Mouse (Mus musculus) neural tube, embryonic 11.5 days (tissue): ENCODE data around the gene Nkx2-1. TPM values are rescaled to one million over a fixed set of nuclear protein-coding genes. Genes with fewer than 3 reads are reported as not detected.

Source experiments
- ATAC-seq: fragments of 200-750 bp; cut with Nextera tagmentation; 2 replicates; pipeline ENCODE4 v1.8.0; 2017; ENCODE audit warnings: moderate number of reproducible peaks, mild to moderate bottlenecking, moderate TSS enrichment, moderate library complexity; ENCODE audit not compliant: insufficient read depth, low FRiP score, low TSS enrichment
- DNase-seq: peaks from one replicate; pipeline ENCODE4 v3.0.0-alpha.2; 2015; ENCODE audit warnings: low spot score
- H3K27ac ChIP-seq: fragments of 300-500 bp; sonication (generic); 2 replicates; pipeline ENCODE4 v1.5.1; 2014; ENCODE audit warnings: low read depth, mild to moderate bottlenecking, low read length
- H3K27me3 ChIP-seq: fragments of 300-500 bp; sonication (generic); 2 replicates; pipeline ENCODE4 v1.6.1; 2014; ENCODE audit warnings: mild to moderate bottlenecking, low read length, mixed read lengths; ENCODE audit not compliant: control insufficient read depth, insufficient read depth
- H3K36me3 ChIP-seq: fragments of 300-500 bp; sonication (generic); 2 replicates; pipeline ENCODE4 v1.6.1; 2014; ENCODE audit warnings: mild to moderate bottlenecking, low read length, moderate library complexity, mixed read lengths; ENCODE audit not compliant: control insufficient read depth, insufficient read depth
- H3K4me1 ChIP-seq: fragments of 300-500 bp; sonication (generic); 2 replicates; pipeline ENCODE4 v1.6.1; 2014; ENCODE audit warnings: low read length, mixed read lengths; ENCODE audit not compliant: control insufficient read depth, insufficient read depth
- H3K4me2 ChIP-seq: fragments of 300-500 bp; sonication (generic); 2 replicates; pipeline ENCODE4 v1.6.1; 2014; ENCODE audit warnings: low read depth, mild to moderate bottlenecking, moderate library complexity
- H3K4me3 ChIP-seq: fragments of 300-500 bp; sonication (generic); 2 replicates; pipeline ENCODE4 v1.5.1; 2014; ENCODE audit warnings: low read depth, low read length
- H3K9ac ChIP-seq: fragments of 300-500 bp; sonication (generic); 2 replicates; pipeline ENCODE4 v1.6.1; 2014; ENCODE audit warnings: mild to moderate bottlenecking, low read length
- H3K9me3 ChIP-seq: fragments of 300-500 bp; sonication (generic); 2 replicates; pipeline ENCODE4 v1.6.1; 2016; ENCODE audit warnings: low read length; ENCODE audit not compliant: control insufficient read depth
- WGBS: fragments of 180-500 bp; shearing (Covaris S2); extraction: QIAGEN DNeasy Blood & Tissue Kit; methylation state at CpG from one replicate; pipeline ENCODE4 v1.1.7; 2014; 5-methylcytosine and 5-hydroxymethylcytosine counted together
- polyA plus RNA-seq: library from polyadenylated mRNA; unstranded; fragments of >200 nt; fragmentation: Nextera tagmentation; extraction: Ambion mirVana; gene quantifications from 2 replicates; pipeline ENCODE4 v1.2.1, GENCODE M21; 2014

Gene Nkx2-1
- polyA plus RNA-seq, 1 experiment from 2014 or later, result not detected

DNA sequence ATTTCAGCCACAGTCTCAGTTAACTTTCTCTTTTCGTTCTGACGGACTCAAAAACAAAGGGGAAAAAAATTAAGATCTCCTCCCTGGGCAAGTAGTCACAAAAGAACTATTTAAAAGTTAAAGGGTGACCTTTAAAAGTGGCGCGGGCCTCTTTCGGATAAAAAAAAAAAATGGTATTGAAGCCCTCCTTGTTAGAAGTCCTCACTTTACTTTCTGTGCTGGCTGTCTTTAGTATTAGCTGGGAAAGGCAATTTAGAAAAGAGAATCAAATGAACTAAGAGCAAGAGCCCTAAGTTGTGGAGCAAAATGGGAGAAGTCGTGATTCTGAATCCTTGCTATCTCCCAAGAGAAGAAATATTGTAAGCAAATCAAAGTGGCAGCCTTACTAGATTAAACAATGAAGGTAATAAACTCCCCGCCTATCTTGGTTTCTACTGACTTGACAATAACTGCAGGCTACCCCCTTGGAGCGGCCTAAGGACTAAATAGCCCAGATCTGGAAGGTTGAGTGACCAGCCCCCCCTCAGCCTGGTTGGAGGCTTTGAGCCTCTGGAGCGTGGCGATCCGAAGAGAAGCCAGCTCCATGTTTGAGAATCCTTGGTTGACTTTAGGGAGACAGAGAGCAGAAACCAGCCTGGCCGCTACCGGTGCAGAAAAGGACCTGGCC, 17.5 kb downstream of the Nkx2-1 start:
- no peaks in the 10 kb centered on the region for H3K36me3 ChIP-seq
- ATAC-seq (no peak), DNase-seq (no peak)
- no peaks in the 10 kb centered on the region for H3K4me1 ChIP-seq
- no peak overlapping the region for H3K9ac ChIP-seq
- 18% methylated on average over 13 of the region's 13 CpGs for WGBS
- no peak overlapping the region for H3K27ac ChIP-seq
- no peak overlapping the region for H3K4me3 ChIP-seq
- H3K9me3 ChIP-seq, result no peaks in the 10 kb centered on the region
- no peak overlapping the region for H3K4me2 ChIP-seq
- peaks cover 85% of the 10 kb centered on the region for H3K27me3 ChIP-seq

DNA sequence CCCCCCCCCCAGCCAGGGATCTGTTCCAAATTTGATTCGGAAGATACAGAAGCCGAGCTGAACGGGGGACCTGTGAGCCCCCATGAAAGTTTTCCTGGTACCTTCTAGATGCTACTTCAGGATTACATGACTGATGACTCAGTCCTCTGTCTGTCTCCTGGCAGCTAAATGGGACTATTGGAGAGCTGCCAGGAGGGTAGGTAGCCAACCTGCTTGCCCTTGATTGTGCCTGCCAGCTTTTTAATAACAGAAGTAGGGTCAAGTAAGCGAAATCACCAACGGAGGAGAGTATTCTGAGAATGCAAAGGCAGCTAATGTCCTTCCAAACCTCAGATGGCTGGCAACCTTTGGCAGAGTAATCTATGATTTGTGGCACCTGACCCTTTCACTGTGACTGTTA, 18.5 kb downstream of the Nkx2-1 start:
- Histone ChIP-seq H3K9me3 (no peaks in the 10 kb centered on the region), H3K27ac (no peak overlapping the region), H3K9ac (no peak overlapping the region), H3K4me2 (no peak overlapping the region), H3K4me1 (no peaks in the 10 kb centered on the region), H3K36me3 (no peaks in the 10 kb centered on the region), H3K4me3 (no peak overlapping the region), H3K27me3 (peaks cover 83% of the 10 kb centered on the region)
- DNase-seq (no peak), ATAC-seq (no peak)
- 39% methylated on average over 5 of the region's 5 CpGs for WGBS

DNA sequence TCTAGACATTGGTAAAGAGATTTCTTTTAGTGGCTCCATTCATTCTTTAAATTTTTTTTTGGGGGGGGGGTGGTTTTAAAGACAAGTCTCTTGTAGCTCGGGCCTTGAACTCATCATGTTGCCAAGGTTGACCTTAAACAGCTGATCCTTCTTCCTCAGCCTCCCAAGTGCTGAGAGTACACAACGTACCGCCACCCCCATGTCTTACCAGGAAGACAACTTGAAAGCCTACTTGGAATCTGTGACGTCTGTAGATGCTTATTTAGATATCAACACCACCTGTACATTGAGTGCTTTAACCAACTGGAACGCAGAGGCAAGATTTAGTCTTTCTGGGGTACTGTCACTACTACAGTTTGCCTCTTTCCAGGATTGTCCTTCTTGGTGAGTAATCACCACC, 21.9 kb downstream of the Nkx2-1 start:
- DNase-seq (no peak), ATAC-seq (no peak)
- Histone ChIP-seq H3K4me2 (no peak overlapping the region), H3K27me3 (peaks cover 64% of the 10 kb centered on the region), H3K9me3 (no peaks in the 10 kb centered on the region), H3K27ac (no peak overlapping the region), H3K4me3 (no peak overlapping the region), H3K9ac (no peak overlapping the region), H3K4me1 (no peaks in the 10 kb centered on the region), H3K36me3 (no peaks in the 10 kb centered on the region)
- WGBS, result 92% methylated on average over 5 of the region's 5 CpGs

DNA sequence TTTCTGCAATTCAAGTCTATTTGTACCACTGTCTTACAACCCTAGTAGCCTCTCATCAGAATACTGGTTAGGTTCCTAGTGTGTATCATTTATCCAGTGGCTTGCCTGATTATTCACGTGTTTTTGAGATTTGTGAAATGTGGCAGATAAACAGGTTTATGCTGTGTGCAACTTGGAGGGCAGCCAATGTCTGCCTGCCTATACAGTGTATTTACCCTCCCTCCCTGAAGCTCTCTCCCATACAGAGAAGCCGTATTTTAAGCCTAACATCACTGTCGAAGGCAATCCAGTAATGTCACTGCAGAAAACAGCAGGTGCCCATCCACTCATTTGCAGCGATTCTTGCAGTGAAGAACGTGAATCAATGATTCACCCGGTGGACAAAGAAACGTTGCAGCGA, 28.3 kb downstream of the Nkx2-1 start:
- 37% methylated on average over 8 of the region's 8 CpGs for WGBS

DNA sequence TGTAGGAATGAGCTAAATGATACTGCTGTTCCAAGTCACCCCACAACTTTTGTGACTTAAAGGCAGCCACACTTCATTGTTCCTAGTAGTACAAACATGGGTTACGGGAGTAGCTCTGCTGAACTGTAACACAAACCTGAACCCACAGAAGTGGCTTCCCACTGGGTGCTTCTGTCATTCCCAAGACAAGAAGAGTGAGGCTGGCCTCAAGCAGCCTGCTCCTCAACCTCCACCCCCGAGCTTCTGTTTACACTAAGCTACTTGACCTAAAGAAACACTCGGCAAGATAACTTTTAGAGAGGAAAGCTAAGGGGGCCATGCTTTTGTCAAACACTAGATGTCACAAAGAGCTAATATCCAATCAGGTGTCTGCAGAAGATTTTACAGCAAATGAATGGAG, 49.7 kb downstream of the Nkx2-1 start:
- H3K27ac ChIP-seq, result no peak overlapping the region
- H3K27me3 ChIP-seq, result 0 out of 2 replicates have a peak, but pooled peaks cover 2% of the 10 kb centered on the region

More for the DNA sequence above, 28.3 kb downstream of the Nkx2-1 start:
- H3K27ac ChIP-seq, result no peak overlapping the region
- H3K9ac ChIP-seq, result no peak overlapping the region
- H3K4me3 ChIP-seq, result no peak overlapping the region
- peaks cover 28% of the 10 kb centered on the region for H3K27me3 ChIP-seq
- DNase-seq (no peak), ATAC-seq (no peak)
- no peaks in the 10 kb centered on the region for H3K9me3 ChIP-seq
- no peak overlapping the region for H3K4me2 ChIP-seq
- no peaks in the 10 kb centered on the region for H3K4me1 ChIP-seq
- H3K36me3 ChIP-seq, result no peaks in the 10 kb centered on the region

DNA sequence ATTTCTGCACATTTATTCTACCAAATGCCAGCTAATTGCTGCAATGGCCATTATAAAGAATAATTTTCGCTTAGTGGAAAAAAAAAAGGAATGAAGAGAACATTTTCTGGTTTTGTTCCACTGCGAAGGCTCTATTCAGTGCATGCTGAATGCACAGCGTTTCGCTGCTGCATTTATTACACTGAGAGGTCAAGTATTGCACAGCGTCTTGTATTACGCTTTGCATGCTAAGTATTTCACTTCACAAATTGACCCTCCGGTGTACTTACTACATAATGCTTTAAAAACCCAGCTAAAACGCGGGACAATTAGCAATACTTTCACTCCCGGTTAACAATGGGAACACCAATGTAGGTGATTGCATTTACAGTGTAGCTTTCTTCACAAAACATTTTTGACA, 54.1 kb downstream of the Nkx2-1 start:
- Histone ChIP-seq H3K4me1 (no peaks in the 10 kb centered on the region), H3K4me3 (no peak overlapping the region), H3K36me3 (no peaks in the 10 kb centered on the region), H3K27ac (no peak overlapping the region), H3K9me3 (no peaks in the 10 kb centered on the region), H3K4me2 (no peak overlapping the region), H3K9ac (no peak overlapping the region), H3K27me3 (no peaks in the 10 kb centered on the region)
- DNase-seq (no peak), ATAC-seq (no peak)
- WGBS, result 78% methylated on average over 10 of the region's 10 CpGs

More for the DNA sequence above, 49.7 kb downstream of the Nkx2-1 start:
- Histone ChIP-seq H3K9me3 (no peaks in the 10 kb centered on the region), H3K36me3 (no peaks in the 10 kb centered on the region), H3K9ac (no peak overlapping the region), H3K4me2 (no peak overlapping the region), H3K4me1 (no peaks in the 10 kb centered on the region), H3K4me3 (no peak overlapping the region)
- ATAC-seq, result no peak
- 40% methylated on average over 3 of the region's 3 CpGs for WGBS
- DNase-seq, result no peak

Other genes starting within 250 kb of the Nkx2-1 start
- 43.0 and 43.2 TPM in 2 replicates for gene Mbip, start 191.0 kb downstream of the Nkx2-1 start, polyA plus RNA-seq
- 0.38 and 0.85 TPM in 2 replicates for gene Nkx2-9, start 76.4 kb upstream of the Nkx2-1 start, polyA plus RNA-seq
- gene Pax9, start 154.9 kb upstream of the Nkx2-1 start, polyA plus RNA-seq, result 3.7 and 4.8 TPM in 2 replicates